Mouse (Mus musculus) cortical plate, adult 2 months (tissue): ENCODE results near the gene Rtp3.

Experiments used
- CTCF ChIP-seq: fragments of 200-500 bp; IDR thresholded peaks from 2 replicates; pipeline ENCODE4 v1.5.1; 2011; ENCODE audit warnings: mild to moderate bottlenecking, control low read depth, low read length; ENCODE audit not compliant: insufficient read depth; ENCODE audit errors: extremely low read depth
- POLR2A ChIP-seq: fragments of 200-500 bp; IDR thresholded peaks from 2 replicates; pipeline ENCODE4 v1.6.1; 2011; ENCODE audit warnings: mild to moderate bottlenecking, low read length, control low read depth; ENCODE audit not compliant: insufficient read depth; ENCODE audit errors: extremely low read depth

DNA sequence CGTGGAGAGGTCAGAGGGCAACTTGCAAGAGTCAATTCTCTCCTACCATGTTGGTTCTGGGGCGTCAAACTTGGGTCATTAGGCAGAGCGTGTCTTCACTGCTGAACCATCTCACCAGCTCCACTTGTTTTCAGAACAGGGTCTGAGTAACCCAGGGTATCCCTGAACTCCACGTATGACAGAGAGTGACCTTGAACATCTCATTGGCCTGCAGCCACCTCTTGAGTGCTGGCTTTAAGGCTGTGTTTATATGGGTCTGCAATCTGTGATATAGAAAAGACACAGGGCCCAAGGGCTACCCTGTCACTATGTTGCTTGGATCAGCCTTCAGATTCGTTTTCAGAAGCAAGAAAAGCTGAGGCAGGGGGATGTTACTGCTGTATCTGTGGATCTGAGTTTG is 30.7 kb downstream of the Rtp3 start:
- TF ChIP-seq POLR2A, result no peak
- TF ChIP-seq CTCF, result no peak
